Mouse (Mus musculus): ENCODE measurements around the gene Sec22b. TPM values are rescaled to one million over a fixed set of nuclear protein-coding genes. Genes with fewer than 3 reads are reported as not detected.

Gene Sec22b
- 105 and 111 TPM in 2 replicates for polyA plus RNA-seq (2014; fragmentation: Nextera tagmentation; extraction: Ambion mirVana)

GRCm38 (mm10) chr3:97900516-97901490, at the start of gene Sec22b:
Sec22b (plus strand) TSS chr3:97901190.
- Histone ChIP-seq H3K9ac (replicated peaks; ENCODE audit: low read depth, low read length) (peak within 1 kb of the TSS; percentile 90), H3K27ac (ENCODE audit: low read depth, low read length) (peak within 1 kb of the TSS; percentile 70; the same call in 1 of the 2 replicates), H3K4me2 (ENCODE audit: low read depth, low read length) (peak within 1 kb of the TSS; percentile 74), H3K4me3 (ENCODE audit: low read depth, low read length) (peak within 1 kb of the TSS; percentile 93), H3K4me1 (ENCODE audit: control insufficient read depth, insufficient read depth, low read length) (peaks cover 10% of the 10 kb centered on the region), H3K36me3 (ENCODE audit: control insufficient read depth, insufficient read depth, low read length) (no peaks in the 10 kb centered on the region), H3K9me3 (ENCODE audit: control insufficient read depth, low read length) (no peaks in the 10 kb centered on the region), H3K27me3 (ENCODE audit: control insufficient read depth, insufficient read depth, low read length) (no peaks in the 10 kb centered on the region)
- ATAC-seq (ENCODE audit: low read depth): peak; percentile 90
- WGBS: 3% methylated on average over 41 of the region's 41 CpGs

GRCm38 (mm10) chr3:97851803-97852202, 49.2 kb upstream of the Sec22b start:
- no peak for ATAC-seq (ENCODE audit: low read depth)
- no peaks in the 10 kb centered on the region for H3K27me3 ChIP-seq (ENCODE audit: control insufficient read depth, insufficient read depth, low read length)
- H3K27ac ChIP-seq (ENCODE audit: low read depth, low read length): no peak overlapping the region
- no peaks in the 10 kb centered on the region for H3K9me3 ChIP-seq (ENCODE audit: control insufficient read depth, low read length)
- no peak overlapping the region for H3K4me2 ChIP-seq (ENCODE audit: low read depth, low read length)
- no peaks in the 10 kb centered on the region for H3K36me3 ChIP-seq (ENCODE audit: control insufficient read depth, insufficient read depth, low read length)
- H3K4me1 ChIP-seq (ENCODE audit: control insufficient read depth, insufficient read depth, low read length): no peaks in the 10 kb centered on the region
- WGBS: 98% methylated on average over 2 of the region's 2 CpGs
- H3K4me3 ChIP-seq (ENCODE audit: low read depth, low read length): no peak overlapping the region
- no peak overlapping the region for H3K9ac ChIP-seq (replicated peaks; ENCODE audit: low read depth, low read length)

GRCm38 (mm10) chr3:97854575-97855384, 46.2 kb upstream of the Sec22b start:
- H3K9ac ChIP-seq (replicated peaks; ENCODE audit: low read depth, low read length): no peak overlapping the region
- no peaks in the 10 kb centered on the region for H3K27me3 ChIP-seq (ENCODE audit: control insufficient read depth, insufficient read depth, low read length)
- no peak overlapping the region for H3K4me2 ChIP-seq (ENCODE audit: low read depth, low read length)
- H3K9me3 ChIP-seq (ENCODE audit: control insufficient read depth, low read length): no peaks in the 10 kb centered on the region
- no peaks in the 10 kb centered on the region for H3K4me1 ChIP-seq (ENCODE audit: control insufficient read depth, insufficient read depth, low read length)
- 0 out of 2 replicates have a peak overlapping the region, but pooled peaks have one; percentile 18 for H3K27ac ChIP-seq (ENCODE audit: low read depth, low read length)
- no peak for ATAC-seq (ENCODE audit: low read depth)
- H3K36me3 ChIP-seq (ENCODE audit: control insufficient read depth, insufficient read depth, low read length): no peaks in the 10 kb centered on the region
- no peak overlapping the region for H3K4me3 ChIP-seq (ENCODE audit: low read depth, low read length)
- 62% methylated on average over 9 of the region's 9 CpGs for WGBS

- no peaks in the 10 kb centered on the region for H3K9me3 ChIP-seq (ENCODE audit: control insufficient read depth, low read length)
- H3K4me3 ChIP-seq (ENCODE audit: low read depth, low read length): no peak overlapping the region
- no peak overlapping the region for H3K4me2 ChIP-seq (ENCODE audit: low read depth, low read length)
- ATAC-seq (ENCODE audit: low read depth): no peak
- WGBS: 86% methylated on average over 1 of the region's 1 CpGs
- H3K4me1 ChIP-seq (ENCODE audit: control insufficient read depth, insufficient read depth, low read length): no peaks in the 10 kb centered on the region
- H3K27ac ChIP-seq (ENCODE audit: low read depth, low read length): no peak overlapping the region
- no peak overlapping the region for H3K9ac ChIP-seq (replicated peaks; ENCODE audit: low read depth, low read length)
- no peaks in the 10 kb centered on the region for H3K27me3 ChIP-seq (ENCODE audit: control insufficient read depth, insufficient read depth, low read length)
- H3K36me3 ChIP-seq (ENCODE audit: control insufficient read depth, insufficient read depth, low read length): no peaks in the 10 kb centered on the region
Observed at GRCm38 (mm10) chr3:97859400-97859799, 41.6 kb upstream of the Sec22b start.

GRCm38 (mm10) chr3:97860820-97861451, 40.1 kb upstream of the Sec22b start:
- H3K4me2 ChIP-seq (ENCODE audit: low read depth, low read length): no peak overlapping the region
- ATAC-seq (ENCODE audit: low read depth): no peak
- WGBS: 90% methylated on average over 7 of the region's 7 CpGs

GRCm38 (mm10) chr3:97866696-97867095, 34.3 kb upstream of the Sec22b start:
- ATAC-seq (ENCODE audit: low read depth): no peak
- Histone ChIP-seq H3K27me3 (ENCODE audit: control insufficient read depth, insufficient read depth, low read length) (no peaks in the 10 kb centered on the region), H3K27ac (ENCODE audit: low read depth, low read length) (no peak overlapping the region), H3K4me3 (ENCODE audit: low read depth, low read length) (peak overlapping the region; percentile 50; the same call in 1 of the 2 replicates), H3K9me3 (ENCODE audit: control insufficient read depth, low read length) (no peaks in the 10 kb centered on the region), H3K9ac (replicated peaks; ENCODE audit: low read depth, low read length) (no peak overlapping the region), H3K4me1 (ENCODE audit: control insufficient read depth, insufficient read depth, low read length) (no peaks in the 10 kb centered on the region), H3K4me2 (ENCODE audit: low read depth, low read length) (peak overlapping the region; percentile 97), H3K36me3 (ENCODE audit: control insufficient read depth, insufficient read depth, low read length) (no peaks in the 10 kb centered on the region)
- WGBS: 69% methylated on average over 4 of the region's 4 CpGs

More at GRCm38 (mm10) chr3:97860820-97861451, 40.1 kb upstream of the Sec22b start:
- H3K4me3 ChIP-seq (ENCODE audit: low read depth, low read length): no peak overlapping the region
- no peaks in the 10 kb centered on the region for H3K4me1 ChIP-seq (ENCODE audit: control insufficient read depth, insufficient read depth, low read length)
- no peak overlapping the region for H3K27ac ChIP-seq (ENCODE audit: low read depth, low read length)
- H3K36me3 ChIP-seq (ENCODE audit: control insufficient read depth, insufficient read depth, low read length): no peaks in the 10 kb centered on the region
- no peak overlapping the region for H3K9ac ChIP-seq (replicated peaks; ENCODE audit: low read depth, low read length)
- H3K27me3 ChIP-seq (ENCODE audit: control insufficient read depth, insufficient read depth, low read length): no peaks in the 10 kb centered on the region
- H3K9me3 ChIP-seq (ENCODE audit: control insufficient read depth, low read length): no peaks in the 10 kb centered on the region

GRCm38 (mm10) chr3:97867221-97868023, 33.6 kb upstream of the Sec22b start:
- peak; percentile 71 for ATAC-seq (ENCODE audit: low read depth)
- H3K27me3 ChIP-seq (ENCODE audit: control insufficient read depth, insufficient read depth, low read length): no peaks in the 10 kb centered on the region
- no peaks in the 10 kb centered on the region for H3K36me3 ChIP-seq (ENCODE audit: control insufficient read depth, insufficient read depth, low read length)
- H3K27ac ChIP-seq (ENCODE audit: low read depth, low read length): no peak overlapping the region
- peak overlapping the region; percentile 50 for H3K4me3 ChIP-seq (ENCODE audit: low read depth, low read length)
- H3K4me2 ChIP-seq (ENCODE audit: low read depth, low read length): peak overlapping the region; percentile 97
- WGBS: 2% methylated on average over 28 of the region's 28 CpGs
- H3K9ac ChIP-seq (replicated peaks; ENCODE audit: low read depth, low read length): peak overlapping the region; percentile 65
- no peaks in the 10 kb centered on the region for H3K9me3 ChIP-seq (ENCODE audit: control insufficient read depth, low read length)
- no peaks in the 10 kb centered on the region for H3K4me1 ChIP-seq (ENCODE audit: control insufficient read depth, insufficient read depth, low read length)

- H3K9me3 ChIP-seq (ENCODE audit: control insufficient read depth, low read length): no peaks in the 10 kb centered on the region
- H3K4me1 ChIP-seq (ENCODE audit: control insufficient read depth, insufficient read depth, low read length): no peaks in the 10 kb centered on the region
- no peaks in the 10 kb centered on the region for H3K27me3 ChIP-seq (ENCODE audit: control insufficient read depth, insufficient read depth, low read length)
- no peaks in the 10 kb centered on the region for H3K36me3 ChIP-seq (ENCODE audit: control insufficient read depth, insufficient read depth, low read length)
- H3K4me3 ChIP-seq (ENCODE audit: low read depth, low read length): peak overlapping the region; percentile 50
- peak overlapping the region; percentile 97 for H3K4me2 ChIP-seq (ENCODE audit: low read depth, low read length)
- ATAC-seq (ENCODE audit: low read depth): peak; percentile 94
- no peak overlapping the region for H3K27ac ChIP-seq (ENCODE audit: low read depth, low read length)
- H3K9ac ChIP-seq (replicated peaks; ENCODE audit: low read depth, low read length): peak overlapping the region; percentile 65
- WGBS: 4% methylated on average over 42 of the region's 42 CpGs
Observed at GRCm38 (mm10) chr3:97868024-97868689, 32.8 kb upstream of the Sec22b start.
